Mouse (Mus musculus) left cerebral cortex, postnatal 4 days (tissue): ENCODE data around the gene Ltbr. TPM values are rescaled to one million over a fixed set of nuclear protein-coding genes. Genes with fewer than 3 reads are reported as not detected.

Experiments used
- DNase-seq: peaks from one replicate; pipeline ENCODE4 v3.0.0-alpha.2; 2022
- intact Hi-C: fragments of 180-260 bp; cut with DNase I; formaldehyde crosslinking; loops from one replicate; pipeline ENCODE4 v1.15.1; 2025
- total RNA-seq, 2 experiments: library from RNA; stranded (reverse); gene quantifications; 2 replicates each; pipeline ENCODE4 v1.2.3; 2021

Ltbr gene
- 10 to 100 TPM in 1 of 2 experiments, 1 to 10 TPM in 1; 9.6 to 10.7 TPM for total RNA-seq

- DNase-seq, result peak; percentile 73
- intact Hi-C loops, result no loop called here
Measured at GRCm38 (mm10) chr6:125313546-125314230, at the start of gene Ltbr. Gene Ltbr (minus strand): TSS chr6:125313885.

DNA sequence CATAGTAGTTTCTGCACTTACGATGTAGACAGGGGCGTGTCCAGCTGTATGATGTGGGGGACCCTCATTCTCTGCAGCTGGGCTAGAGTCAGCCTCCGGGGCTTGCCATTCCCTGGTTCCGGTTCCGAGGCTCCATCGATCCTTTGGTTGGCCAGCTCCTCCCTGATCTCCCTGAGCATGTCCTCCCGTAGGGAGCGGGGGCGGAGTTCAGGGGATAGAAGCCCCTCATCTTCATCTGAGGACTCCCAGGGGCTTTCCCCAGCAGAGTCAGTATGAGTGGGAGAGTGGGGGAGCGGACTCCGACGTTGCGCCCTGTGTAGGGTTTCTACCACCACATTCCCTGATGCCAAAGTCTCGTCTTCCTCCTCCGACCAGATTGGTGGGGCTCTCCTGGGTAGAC lies 49.3 kb upstream of the Ltbr start:
- no peak for DNase-seq
- intact Hi-C loops, result no loop called here

GRCm38 (mm10) chr6:125361467-125362291 lies 48.0 kb upstream of the Ltbr start:
- intact Hi-C loops, result no loop called here
- peak; percentile 58 for DNase-seq

DNA sequence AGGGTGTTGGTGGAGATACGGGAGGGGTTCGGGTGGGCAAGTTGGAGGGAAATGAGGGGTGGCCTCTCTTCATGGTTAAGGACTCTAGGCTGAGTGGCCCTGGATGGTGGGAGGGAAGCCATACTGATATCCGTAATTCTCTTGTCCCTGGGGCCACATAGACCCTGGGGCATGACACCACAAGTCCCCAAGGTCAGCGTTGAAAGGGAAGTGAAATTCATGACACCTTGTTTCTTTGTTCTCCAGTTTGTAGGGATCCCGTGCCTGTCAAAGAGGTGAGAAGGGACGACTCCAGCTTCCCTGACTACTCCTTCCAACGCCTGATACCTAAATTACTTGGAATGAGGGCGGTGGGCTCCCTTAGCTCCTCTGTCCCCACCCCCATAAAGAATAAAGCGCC lies 47.2 kb upstream of the Ltbr start:
- DNase-seq, result no peak
- intact Hi-C loops, result no loop called here

- DNase-seq, result no peak
- intact Hi-C loops, result no loop called here
Measured at GRCm38 (mm10) chr6:125359999-125360398, 46.3 kb upstream of the Ltbr start.

GRCm38 (mm10) chr6:125357334-125357733 lies 43.6 kb upstream of the Ltbr start:
- intact Hi-C loops, result no loop called here
- no peak for DNase-seq

DNA sequence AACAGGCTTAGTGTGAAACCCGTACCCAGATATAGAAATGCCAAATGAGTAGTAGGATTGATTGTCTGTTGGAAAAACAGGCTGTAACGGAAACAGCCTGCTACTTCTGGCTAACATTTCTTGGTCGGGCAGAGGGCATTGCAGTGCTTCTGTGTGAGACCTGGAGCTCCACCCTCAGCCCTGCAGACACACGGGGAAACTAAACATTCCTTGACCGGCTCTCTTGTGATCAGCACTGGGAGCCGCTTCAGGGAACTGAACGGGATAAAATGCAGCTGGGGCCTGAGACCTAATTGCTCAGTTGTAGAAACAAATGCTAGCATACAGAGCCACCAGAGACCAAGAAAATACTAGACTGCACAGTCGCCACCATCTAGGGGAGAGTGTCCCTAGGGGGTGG lies 42.6 kb upstream of the Ltbr start:
- intact Hi-C loops, result no loop called here

GRCm38 (mm10) chr6:125355197-125355741 lies 41.6 kb upstream of the Ltbr start:
- DNase-seq, result no peak
- intact Hi-C loops, result no loop called here

More for the DNA sequence above, 42.6 kb upstream of the Ltbr start:
- no peak for DNase-seq

DNA sequence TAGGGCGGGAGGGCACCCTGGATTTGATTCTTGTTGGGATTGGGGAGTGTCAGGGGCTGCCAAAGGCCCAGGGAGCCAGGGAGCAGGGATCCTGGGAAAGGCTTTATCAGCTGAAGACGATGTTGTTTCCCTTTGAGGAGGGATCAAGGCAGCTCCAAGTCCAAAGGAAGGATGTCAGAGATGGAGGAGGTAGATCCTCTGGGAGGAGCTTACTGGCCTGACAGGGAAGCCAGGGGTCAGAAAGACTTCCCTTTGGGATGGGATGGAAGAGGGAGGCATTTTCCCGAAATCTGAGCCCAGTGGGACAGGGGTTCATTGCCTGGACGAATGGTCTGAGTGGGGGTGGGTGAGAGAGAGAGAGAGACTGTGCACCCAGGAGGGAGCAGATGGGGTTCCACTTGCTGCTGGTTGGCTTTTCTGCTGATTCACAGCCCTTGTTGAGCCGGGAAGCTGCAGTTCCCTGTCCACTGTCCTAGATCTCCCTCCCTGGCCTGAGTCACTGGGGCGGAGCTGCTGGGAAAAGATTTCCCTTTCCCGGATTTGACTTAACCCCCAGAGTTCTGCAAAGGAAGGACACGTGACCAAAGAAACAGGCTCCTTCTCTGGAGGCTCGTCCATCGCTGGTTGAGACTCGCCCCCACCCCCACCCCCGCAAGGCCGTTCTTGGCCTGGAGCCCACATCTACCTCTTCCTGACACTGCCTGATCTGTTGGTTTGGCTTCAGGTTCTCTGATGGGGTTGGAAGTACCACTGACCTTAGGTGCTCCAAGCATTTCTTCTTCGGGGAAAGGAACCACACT lies 40.9 kb upstream of the Ltbr start:
- intact Hi-C loops, result no loop called here
- DNase-seq, result no peak

DNA sequence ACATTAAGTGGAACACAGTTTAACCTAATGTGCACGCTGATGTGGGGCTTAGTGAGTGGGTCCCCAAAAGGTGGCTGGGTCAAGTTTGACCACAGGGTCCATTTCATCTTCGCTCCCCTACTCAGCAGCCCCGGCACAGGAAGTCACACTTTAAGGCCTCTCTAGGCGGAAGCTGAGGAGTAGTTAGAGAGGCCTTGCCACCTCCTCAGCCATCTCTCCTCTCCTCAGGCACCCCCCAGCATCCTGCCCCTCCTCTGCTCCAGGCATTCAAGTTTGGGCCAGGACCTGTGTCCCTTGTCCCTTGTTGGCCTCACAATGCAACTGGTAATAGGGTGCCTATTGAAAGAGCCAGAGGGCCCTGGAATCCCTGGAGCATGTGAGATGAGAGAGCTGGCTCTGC lies 40.0 kb upstream of the Ltbr start:
- intact Hi-C loops, result no loop called here
- no peak for DNase-seq

DNA sequence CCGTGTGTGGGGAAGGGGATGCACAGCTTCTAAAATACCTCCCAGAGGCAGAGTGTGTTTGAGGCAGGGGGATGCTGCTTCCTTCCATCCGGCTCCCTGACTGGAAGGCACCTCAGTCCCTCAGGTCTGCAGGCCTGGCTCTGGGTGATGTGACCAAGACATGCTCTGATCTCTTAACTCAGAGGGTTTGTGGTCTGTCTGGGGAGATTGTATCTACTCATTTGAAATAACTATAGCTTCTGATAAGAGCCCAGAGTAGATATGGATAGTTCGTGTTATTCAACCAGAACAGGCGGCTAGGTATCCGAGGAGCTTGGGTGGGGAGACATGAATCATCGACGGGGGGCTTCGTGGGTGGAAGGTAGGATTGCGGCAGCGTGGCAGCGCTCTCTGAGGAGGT lies 39.5 kb upstream of the Ltbr start:
- intact Hi-C loops, result no loop called here
- no peak for DNase-seq

GRCm38 (mm10) chr6:125352811-125353210 lies 39.1 kb upstream of the Ltbr start:
- DNase-seq, result no peak

GRCm38 (mm10) chr6:125352046-125352384 lies 38.3 kb upstream of the Ltbr start:
- intact Hi-C loops, result no loop called here
- DNase-seq, result no peak

More at GRCm38 (mm10) chr6:125352811-125353210, 39.1 kb upstream of the Ltbr start:
- intact Hi-C loops, result no loop called here

GRCm38 (mm10) chr6:125351368-125352045 lies 37.8 kb upstream of the Ltbr start:
- no peak for DNase-seq
- intact Hi-C loops, result no loop called here

DNA sequence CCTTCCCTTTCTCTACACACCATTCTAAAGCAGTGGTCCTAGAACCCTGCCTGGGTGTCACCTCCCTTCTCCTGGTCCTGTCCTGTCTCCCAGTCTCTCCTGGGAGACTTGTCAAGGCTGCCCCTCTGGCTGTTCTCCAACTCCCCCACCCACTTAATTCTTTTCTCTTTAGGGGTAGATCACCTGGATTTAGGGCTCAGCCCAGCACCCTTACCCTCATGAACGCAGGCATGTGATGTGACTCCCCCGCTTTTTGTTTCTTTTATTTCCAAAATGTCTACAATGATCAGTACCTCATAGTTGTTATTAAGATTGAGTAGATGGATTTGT lies 37.3 kb upstream of the Ltbr start:
- DNase-seq, result no peak
- intact Hi-C loops, result no loop called here

GRCm38 (mm10) chr6:125350231-125350994 lies 36.7 kb upstream of the Ltbr start:
- DNase-seq, result no peak
- intact Hi-C loops, result no loop called here

- intact Hi-C loops, result no loop called here
- DNase-seq, result peak; percentile 32
Measured at GRCm38 (mm10) chr6:125349575-125350230, 36.0 kb upstream of the Ltbr start.

DNA sequence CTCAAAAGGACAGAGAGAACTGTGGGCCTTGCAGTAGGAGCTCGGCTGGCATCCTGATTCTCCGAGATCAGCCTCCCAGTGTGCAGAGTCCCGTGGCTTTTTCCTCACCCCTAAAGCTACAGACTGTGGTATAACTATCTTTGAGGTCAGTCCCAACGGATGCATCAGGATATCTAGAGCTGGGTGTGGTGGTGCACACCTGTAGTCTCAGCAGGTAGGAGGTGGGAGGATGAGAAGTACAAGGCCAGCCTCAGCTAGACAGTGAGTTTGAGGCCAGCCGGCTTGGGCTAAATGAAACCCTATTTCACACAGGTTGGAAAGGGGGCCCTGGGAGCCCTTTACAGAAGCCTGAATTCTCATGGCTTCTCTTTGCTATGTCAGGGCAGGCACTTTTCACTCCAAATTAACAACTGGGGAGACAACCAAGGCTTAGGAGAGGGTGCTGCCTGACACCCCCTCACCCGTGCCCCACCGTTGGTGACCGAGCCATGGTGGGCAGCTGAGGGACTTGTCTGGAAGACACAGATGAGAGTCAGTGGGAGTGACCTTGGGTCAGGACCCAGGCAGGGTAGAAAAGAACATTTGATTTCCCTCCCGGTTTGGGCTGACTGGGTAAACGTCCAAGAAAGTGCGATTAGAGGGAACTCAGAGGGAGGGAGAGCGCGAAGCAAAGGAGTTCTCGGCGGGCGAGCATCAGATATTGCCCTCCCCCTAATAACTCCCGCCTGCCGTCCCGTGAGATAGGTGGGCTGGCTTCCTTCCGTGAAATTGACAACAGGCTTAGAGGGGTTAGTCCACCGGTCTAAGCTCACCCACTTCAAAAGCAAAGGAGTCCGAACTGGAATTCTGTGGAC lies 35.3 kb upstream of the Ltbr start, which contains the start of gene Tnfrsf1a:
Tnfrsf1a (plus strand) TSS at position 642 of the 854 bp plus-strand sequence.
- intact Hi-C loops, result no loop called here
- no peak for DNase-seq
